8 mouse cellular contexts compared by ENCODE assay signal in genomic region chrX:12129230-12129629, GRCm38 (mm10). TPM values are rescaled to one million over a fixed set of nuclear protein-coding genes. Genes with fewer than 3 reads are reported as not detected.
DNase-seq lines count a peak whose midpoint lies in the region; ATAC-seq and TF ChIP-seq lines count a peak whose summit lies in the region.

No protein-coding gene starts in this region.

- no peak for TF ChIP-seq CTCF in layer of hippocampus, adult 2 months (conservative IDR thresholded peaks at IDR 0.05)
- no peak for TF ChIP-seq CTCF in forebrain, postnatal 0 days (IDR thresholded peaks at IDR 0.05; ENCODE audit: low read depth)

- H3K27me3 ChIP-seq in forebrain, postnatal 0 days (ENCODE audit: insufficient read depth, low read length), result peaks cover 3% of the 10 kb centered on the region; the same call in 1 of the 2 replicates
- H3K27me3 ChIP-seq in hindbrain, embryonic 13.5 days, result peaks cover 95% of the 10 kb centered on the region
- H3K27me3 ChIP-seq in limb, embryonic 14.5 days (ENCODE audit: control insufficient read depth, insufficient read depth, low read length), result peaks cover 36% of the 10 kb centered on the region
- H3K27me3 ChIP-seq in midbrain, embryonic 16.5 days (ENCODE audit: control insufficient read depth, insufficient read depth, low read depth, low read length), result peaks cover 42% of the 10 kb centered on the region

- H3K4me3 ChIP-seq in layer of hippocampus, adult 2 months, result peak overlapping the region; percentile 58; the same call in 1 of the 2 replicates
- 0 out of 2 replicates have a peak overlapping the region, but pooled peaks have one; percentile 1 for H3K4me3 ChIP-seq in forebrain, postnatal 0 days (ENCODE audit: low read depth, low read length)
- H3K4me3 ChIP-seq in hindbrain, embryonic 13.5 days, result peak overlapping the region; percentile 54
- peak overlapping the region; percentile 56 for H3K4me3 ChIP-seq in limb, embryonic 14.5 days (replicated peaks; ENCODE audit: low read length)
- no peak overlapping the region; the same call in 1 of the 2 replicates for H3K4me3 ChIP-seq in midbrain, embryonic 16.5 days (ENCODE audit: low read depth, low read length)

- H3K9me3 ChIP-seq in forebrain, postnatal 0 days (ENCODE audit: low read length), result no peaks in the 10 kb centered on the region
- no peaks in the 10 kb centered on the region for H3K9me3 ChIP-seq in hindbrain, embryonic 13.5 days
- H3K9me3 ChIP-seq in limb, embryonic 14.5 days (ENCODE audit: control insufficient read depth, low read length), result no peaks in the 10 kb centered on the region
- no peaks in the 10 kb centered on the region for H3K9me3 ChIP-seq in midbrain, embryonic 16.5 days (replicated peaks; ENCODE audit: control insufficient read depth, low read length, poor library complexity, severe bottlenecking)

- peak overlapping the region; percentile 60 for H3K4me2 ChIP-seq in forebrain, postnatal 0 days (ENCODE audit: low read depth)
- H3K4me2 ChIP-seq in hindbrain, embryonic 13.5 days, result peak overlapping the region; percentile 59
- peak overlapping the region; percentile 59 for H3K4me2 ChIP-seq in limb, embryonic 14.5 days (replicated peaks; ENCODE audit: low read depth, low read length, severe bottlenecking)
- peak overlapping the region; percentile 64 for H3K4me2 ChIP-seq in midbrain, embryonic 16.5 days (ENCODE audit: low read length)

- no peak overlapping the region for H3K27ac ChIP-seq in layer of hippocampus, adult 2 months
- no peak overlapping the region for H3K27ac ChIP-seq in forebrain, postnatal 0 days (ENCODE audit: low read depth, low read length)
- peak overlapping the region; percentile 95 for H3K27ac ChIP-seq in hindbrain, embryonic 13.5 days
- H3K27ac ChIP-seq in limb, embryonic 14.5 days (replicated peaks; ENCODE audit: low read depth, low read length), result no peak overlapping the region
- no peak overlapping the region; the same call in 1 of the 2 replicates for H3K27ac ChIP-seq in midbrain, embryonic 16.5 days (ENCODE audit: low read length)

- H3K4me1 ChIP-seq in forebrain, postnatal 0 days (ENCODE audit: insufficient read depth), result no peaks in the 10 kb centered on the region; the same call in 1 of the 2 replicates
- H3K4me1 ChIP-seq in hindbrain, embryonic 13.5 days (replicated peaks), result peaks cover 66% of the 10 kb centered on the region
- peaks cover 22% of the 10 kb centered on the region for H3K4me1 ChIP-seq in limb, embryonic 14.5 days (ENCODE audit: control insufficient read depth, insufficient read depth, low read length)
- peaks cover 15% of the 10 kb centered on the region for H3K4me1 ChIP-seq in midbrain, embryonic 16.5 days (ENCODE audit: control insufficient read depth, insufficient read depth, low read length)

- WGBS in forebrain, postnatal 0 days, result 12% methylated on average over 24 of the region's 24 CpGs
- WGBS in hindbrain, embryonic 13.5 days, result 6% methylated on average over 24 of the region's 24 CpGs
- WGBS in limb, embryonic 14.5 days, result 6% methylated on average over 24 of the region's 24 CpGs
- 5% methylated on average over 20 of the region's 24 CpGs for WGBS in midbrain, embryonic 16.5 days

- TF ChIP-seq POLR2A in limb, embryonic 14.5 days (IDR thresholded peaks at IDR 0.05; ENCODE audit: borderline replicate concordance, extremely low read depth, insufficient read depth, insufficient read length), result no peak

- no peak overlapping the region for H3K9ac ChIP-seq in forebrain, postnatal 0 days
- peak overlapping the region; percentile 29; the same call in 1 of the 2 replicates for H3K9ac ChIP-seq in hindbrain, embryonic 13.5 days
- H3K9ac ChIP-seq in limb, embryonic 14.5 days (ENCODE audit: low read depth, low read length, severe bottlenecking), result no peak overlapping the region
- H3K9ac ChIP-seq in midbrain, embryonic 16.5 days (ENCODE audit: low read depth, low read length), result 0 out of 2 replicates have a peak overlapping the region, but pooled peaks have one; percentile 25

- ATAC-seq in activated CD4-positive, CD25-positive, alpha-beta regulatory T cell, adult 4 months, result peak; percentile 78
- ATAC-seq in forebrain, postnatal 0 days, result peak; percentile 21; the same call in 1 of the 2 replicates
- 0 out of 2 replicates have a peak, but pooled peaks have one; percentile 7 for ATAC-seq in hindbrain, embryonic 13.5 days (ENCODE audit: low FRiP score)
- no peak for ATAC-seq in limb, embryonic 14.5 days (ENCODE audit: low FRiP score, low read depth)
- ATAC-seq in midbrain, embryonic 16.5 days, result peak; percentile 29; the same call in 1 of the 2 replicates

- DNase-seq in layer of hippocampus, adult 2 months (ENCODE audit: low spot score in 2 of 2), result no peak
- DNase-seq in layer of hippocampus, postnatal 14 days (ENCODE audit: low spot score in 2 of 2), result no peak
- DNase-seq in forebrain, postnatal 0 days, result peak; percentile 59
- DNase-seq in limb, embryonic 14.5 days (ENCODE audit: low spot score), result no peak
- DNase-seq in frontal cortex, adult 2 months (ENCODE audit: extremely low spot score in 1 of 2, low spot score in 1 of 2), result no peak

- no peaks in the 10 kb centered on the region for H3K36me3 ChIP-seq in forebrain, postnatal 0 days (ENCODE audit: insufficient read depth)
- no peaks in the 10 kb centered on the region for H3K36me3 ChIP-seq in hindbrain, embryonic 13.5 days
- H3K36me3 ChIP-seq in limb, embryonic 14.5 days (ENCODE audit: control insufficient read depth, insufficient read depth, low read length), result no peaks in the 10 kb centered on the region
- H3K36me3 ChIP-seq in midbrain, embryonic 16.5 days (ENCODE audit: control insufficient read depth, insufficient read depth, low read length), result no peaks in the 10 kb centered on the region

RNA-seq across cellular contexts. Expression of gene Bcor, which starts 30.9 kb away (rescaled TPM):
- 10 to 100 TPM; 16.7 to 21.3 TPM for total RNA-seq in layer of hippocampus, adult 2 months (2021)
- 10 to 100 TPM; 18.6 to 19.1 TPM for total RNA-seq in layer of hippocampus, postnatal 14 days (2021)
- 10 to 100 TPM; 21.6 to 23.6 TPM for polyA plus RNA-seq in activated CD4-positive, CD25-positive, alpha-beta regulatory T cell, adult 4 months (2017; shearing (Covaris generic))
- total RNA-seq in forebrain, postnatal 0 days (2014; rRNA removed), result 32.1 and 33.5 TPM in 2 replicates
- polyA plus RNA-seq in forebrain, postnatal 0 days (2015; fragmentation: Nextera tagmentation; extraction: Ambion mirVana), result 10.3 and 10.5 TPM in 2 replicates
- 17.8 and 18.1 TPM in 2 replicates for polyA plus RNA-seq in hindbrain, embryonic 13.5 days (2015; fragmentation: Nextera tagmentation; extraction: Ambion mirVana)
- polyA plus RNA-seq in limb, embryonic 14.5 days (2012; rRNA removed), result 20.0 and 22.5 TPM in 2 replicates
- 17.0 and 18.1 TPM in 2 replicates for polyA plus RNA-seq in limb, embryonic 14.5 days (2014; fragmentation: Nextera tagmentation; extraction: Ambion mirVana)
- polyA plus RNA-seq in midbrain, embryonic 16.5 days (2015; fragmentation: Nextera tagmentation; extraction: Ambion mirVana), result 14.7 and 16.8 TPM in 2 replicates
- 13.9 and 17.2 TPM in 2 replicates for polyA plus RNA-seq in frontal cortex, adult 2 months (2012; rRNA removed)

Comparison
In these comparisons a context has a peak if more than half of its experiments do, and no peak if none do; other contexts are left out.
1. H3K9ac ChIP-seq: peak in hindbrain, embryonic 13.5 days (single experiment) and midbrain, embryonic 16.5 days (single experiment); none in forebrain, postnatal 0 days (single experiment) and limb, embryonic 14.5 days (single experiment).
2. Peak in every context shown above with its lines, with median percentiles within 50 percentile points of each other: H3K4me2 ChIP-seq.